Mouse (Mus musculus): ENCODE results near the gene Syne3. TPM values are rescaled to one million over a fixed set of nuclear protein-coding genes. Genes with fewer than 3 reads are reported as not detected.

Syne3 gene
- total and polyA plus RNA-seq, 3 experiments = 4.9 to 10.7 TPM; not detected in 1

DNA sequence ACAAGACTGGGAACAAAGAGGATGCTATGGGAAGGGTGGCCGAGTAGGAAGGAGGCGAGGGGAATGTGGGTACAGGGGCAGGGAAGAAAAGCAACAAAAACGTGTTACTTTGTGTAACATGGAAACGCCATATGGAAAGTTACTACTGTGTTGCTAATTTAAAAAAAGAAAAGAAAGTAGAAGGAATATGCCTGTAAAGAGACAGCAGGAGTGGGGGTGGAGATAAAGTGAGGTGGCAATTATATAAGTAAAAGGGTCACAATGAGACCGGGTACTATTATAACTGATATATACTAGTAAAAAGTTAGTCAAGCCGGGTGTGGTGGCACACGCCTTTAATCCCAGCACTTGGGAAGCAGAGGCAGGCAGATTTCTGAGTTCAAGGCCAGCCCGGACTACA is 92.8 kb downstream of the Syne3 start:
- H3K27ac ChIP-seq (ENCODE audit: control insufficient read depth, low read depth, low read length) = no peak overlapping the region
- no peaks in the 10 kb centered on the region for H3K9me3 ChIP-seq (replicated peaks; ENCODE audit: insufficient read depth, low read length)
- no peak for DNase-seq (ENCODE audit: low read depth, low spot score)
- H3K4me1 ChIP-seq (ENCODE audit: control insufficient read depth in 1 of 2, insufficient read depth in 2 of 2, low read length in 2 of 2) = no peaks in the 10 kb centered on the region
- TF ChIP-seq MYB (IDR thresholded peaks at IDR 0.05; ENCODE audit: low read depth, low read length) = no peak
- no peak for TF ChIP-seq POLR2A (IDR thresholded peaks at IDR 0.05; ENCODE audit: control insufficient read depth in 1 of 2, insufficient read depth in 1 of 2, low read depth in 1 of 2, low read length in 2 of 2, poor library complexity in 1 of 2)
- TF ChIP-seq SMC3 (IDR thresholded peaks at IDR 0.05; ENCODE audit: low read depth, low read length) = no peak
- TF ChIP-seq ZMIZ1 (IDR thresholded peaks at IDR 0.05; ENCODE audit: low read depth, low read length) = no peak
- no peak for TF ChIP-seq HCFC1 (IDR thresholded peaks at IDR 0.05; ENCODE audit: low read depth, low read length)
- TF ChIP-seq E2F4 (IDR thresholded peaks at IDR 0.05; ENCODE audit: borderline replicate concordance, low read depth, low read length) = no peak
- TF ChIP-seq ZNF384 (IDR thresholded peaks at IDR 0.05; ENCODE audit: low read depth, low read length) = no peak
- TF ChIP-seq MAFK (IDR thresholded peaks at IDR 0.05; ENCODE audit: borderline replicate concordance, low read depth, low read length) = no peak
- no peak for TF ChIP-seq USF2 (IDR thresholded peaks at IDR 0.05; ENCODE audit: borderline replicate concordance in 1 of 2, insufficient read depth in 1 of 2, low read depth in 1 of 2, low read length in 2 of 2)
- TF ChIP-seq NRF1 (IDR thresholded peaks at IDR 0.05; ENCODE audit: insufficient read depth, low read depth, low read length, poor library complexity, severe bottlenecking) = no peak
- TF ChIP-seq KAT2A (conservative IDR thresholded peaks at IDR 0.05; ENCODE audit: low read depth, low read length) = no peak
- TF ChIP-seq USF1 (IDR thresholded peaks at IDR 0.05; ENCODE audit: low read depth, low read length) = no peak
- no peak for TF ChIP-seq MXI1 (IDR thresholded peaks at IDR 0.05; ENCODE audit: low read depth, low read length)
- TF ChIP-seq JUND (IDR thresholded peaks at IDR 0.05; ENCODE audit: low read depth, low read length) = no peak
- no peak for TF ChIP-seq CTCF (IDR thresholded peaks at IDR 0.05 in 2 of 3, conservative IDR thresholded peaks at IDR 0.05 in 1 of 3; ENCODE audit: control insufficient read depth in 1 of 3, insufficient read depth in 1 of 3, low read depth in 2 of 3, low read length in 3 of 3, poor library complexity in 1 of 3, severe bottlenecking in 1 of 3)
- no peak for TF ChIP-seq TCF12 (IDR thresholded peaks at IDR 0.05; ENCODE audit: low read depth, low read length)
- TF ChIP-seq MEF2A (IDR thresholded peaks at IDR 0.05; ENCODE audit: extremely low read depth, insufficient replicate concordance, low read depth, low read length, poor library complexity, severe bottlenecking) = no peak
- no peak for TF ChIP-seq EP300 (IDR thresholded peaks at IDR 0.05; ENCODE audit: low read depth in 1 of 2, low read length in 2 of 2)
- no peak for TF ChIP-seq MYC (IDR thresholded peaks at IDR 0.05; ENCODE audit: low read depth, low read length)
- H3K9ac ChIP-seq (ENCODE audit: control insufficient read depth, low read depth, low read length, poor library complexity, severe bottlenecking) = no peak overlapping the region
- H3K36me3 ChIP-seq (ENCODE audit: control insufficient read depth in 1 of 2, insufficient read depth in 2 of 2, low read length in 2 of 2) = no peaks in the 10 kb centered on the region
- H3K79me2 ChIP-seq (ENCODE audit: control insufficient read depth, insufficient read depth, low read length, poor library complexity) = no peaks in the 10 kb centered on the region
- no peak overlapping the region for H3K4me3 ChIP-seq (ENCODE audit: control insufficient read depth in 1 of 2, insufficient read depth in 1 of 2, low read depth in 2 of 2, low read length in 2 of 2)
- H3K27me3 ChIP-seq (ENCODE audit: control insufficient read depth in 1 of 2, insufficient read depth in 2 of 2, low read length in 2 of 2) = no peaks in the 10 kb centered on the region

DNA sequence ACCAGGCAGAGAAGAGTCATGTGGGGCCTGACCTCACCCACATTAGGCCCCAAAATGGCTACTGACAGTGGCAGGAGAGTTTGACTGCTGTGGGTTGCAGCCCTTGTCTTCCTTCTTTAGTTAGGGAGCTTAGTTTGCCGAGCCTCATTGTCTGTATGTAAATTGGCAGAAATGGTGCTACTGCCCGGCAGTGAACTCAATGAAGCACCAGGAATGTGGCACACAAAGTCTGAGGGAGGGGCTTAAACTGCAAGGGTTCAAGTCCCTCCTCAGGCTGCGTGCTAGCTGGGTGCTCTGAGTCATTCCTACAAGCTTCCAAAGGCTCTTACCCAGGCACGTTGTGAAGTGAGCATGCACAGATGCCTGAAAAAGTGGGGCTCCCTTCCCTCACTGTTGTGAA is 93.9 kb downstream of the Syne3 start:
- no peak for DNase-seq (ENCODE audit: low read depth, low spot score)
- no peaks in the 10 kb centered on the region for H3K79me2 ChIP-seq (ENCODE audit: control insufficient read depth, insufficient read depth, low read length, poor library complexity)
- H3K27ac ChIP-seq (ENCODE audit: control insufficient read depth, low read depth, low read length) = no peak overlapping the region
- H3K27me3 ChIP-seq (ENCODE audit: control insufficient read depth in 1 of 2, insufficient read depth in 2 of 2, low read length in 2 of 2) = no peaks in the 10 kb centered on the region
- no peaks in the 10 kb centered on the region for H3K4me1 ChIP-seq (ENCODE audit: control insufficient read depth in 1 of 2, insufficient read depth in 2 of 2, low read length in 2 of 2)
- H3K9ac ChIP-seq (ENCODE audit: control insufficient read depth, low read depth, low read length, poor library complexity, severe bottlenecking) = no peak overlapping the region
- no peaks in the 10 kb centered on the region for H3K9me3 ChIP-seq (replicated peaks; ENCODE audit: insufficient read depth, low read length)
- H3K4me3 ChIP-seq (ENCODE audit: control insufficient read depth in 1 of 2, insufficient read depth in 1 of 2, low read depth in 2 of 2, low read length in 2 of 2) = no peak overlapping the region
- H3K36me3 ChIP-seq (ENCODE audit: control insufficient read depth in 1 of 2, insufficient read depth in 2 of 2, low read length in 2 of 2) = no peaks in the 10 kb centered on the region
- TF ChIP-seq POLR2AphosphoS2 (IDR thresholded peaks at IDR 0.05; ENCODE audit: low read length) (no peak), MAFK (IDR thresholded peaks at IDR 0.05; ENCODE audit: borderline replicate concordance, low read depth, low read length) (no peak), USF2 (IDR thresholded peaks at IDR 0.05; ENCODE audit: borderline replicate concordance in 1 of 2, insufficient read depth in 1 of 2, low read depth in 1 of 2, low read length in 2 of 2) (no peak), ZKSCAN1 (IDR thresholded peaks at IDR 0.05; ENCODE audit: low read depth, low read length) (no peak), MAX (IDR thresholded peaks at IDR 0.05; ENCODE audit: low read length) (no peak), TBP (IDR thresholded peaks at IDR 0.05; ENCODE audit: low read depth, low read length) (no peak), UBTF (IDR thresholded peaks at IDR 0.05; ENCODE audit: borderline replicate concordance, insufficient read depth, low read depth, low read length) (no peak), TAL1 (IDR thresholded peaks at IDR 0.05; ENCODE audit: low read length) (no peak), GABPA (IDR thresholded peaks at IDR 0.05; ENCODE audit: low read depth, low read length) (no peak), ELF1 (IDR thresholded peaks at IDR 0.05; ENCODE audit: low read depth, low read length) (no peak), MEF2A (IDR thresholded peaks at IDR 0.05; ENCODE audit: extremely low read depth, insufficient replicate concordance, low read depth, low read length, poor library complexity, severe bottlenecking) (no peak), MXI1 (IDR thresholded peaks at IDR 0.05; ENCODE audit: low read depth, low read length) (no peak), SMC3 (IDR thresholded peaks at IDR 0.05; ENCODE audit: low read depth, low read length) (no peak)
